Mouse (Mus musculus) urinary bladder, postnatal 25 days (tissue): ENCODE measurements around the gene Rps9.
"Not testable (repeated sequence)": the region's sequence is repeated elsewhere in the genome, so short reads cannot be mapped to it uniquely, and the experiment has no call there.

Experiments used
- DNase-seq: peaks from one replicate; pipeline ENCODE4 v3.0.0; 2022; ENCODE audit warnings: low spot score

The Rps9 gene

GRCm38 (mm10) chr7:3703879-3704441, at the start of gene Rps9:
Rps9 (plus strand) TSS chr7:3703993.
- DNase-seq, result peak; percentile 93

- no peak for DNase-seq
Observed at GRCm38 (mm10) chr7:3656966-3657365, 46.8 kb upstream of the Rps9 start.

GRCm38 (mm10) chr7:3658578-3658977, 45.2 kb upstream of the Rps9 start:
- DNase-seq, result no peak

GRCm38 (mm10) chr7:3664524-3665214, 39.1 kb upstream of the Rps9 start:
- no peak for DNase-seq

- DNase-seq, result peak; percentile 90
Observed at GRCm38 (mm10) chr7:3665215-3666114, 38.3 kb upstream of the Rps9 start, which contains the start of gene Leng1. Leng1 (minus strand) TSS chr7:3665840.

- no peak for DNase-seq
Observed at GRCm38 (mm10) chr7:3666921-3667391, 36.8 kb upstream of the Rps9 start.

GRCm38 (mm10) chr7:3674507-3675227, 29.1 kb upstream of the Rps9 start:
- DNase-seq, result peak; percentile 86

- DNase-seq, result no peak
Observed at GRCm38 (mm10) chr7:3675228-3675548, 28.6 kb upstream of the Rps9 start.

- no peak for DNase-seq
Observed at GRCm38 (mm10) chr7:3676371-3676770, 27.4 kb upstream of the Rps9 start.

- DNase-seq, result peak; percentile 51
Observed at GRCm38 (mm10) chr7:3677342-3677741, 26.5 kb upstream of the Rps9 start, which contains the start of gene Tmc4. Tmc4 (minus strand) TSS chr7:3677553.

GRCm38 (mm10) chr7:3683908-3684550, 19.8 kb upstream of the Rps9 start:
- DNase-seq, result no peak

- no peak for DNase-seq
Observed at GRCm38 (mm10) chr7:3684698-3685097, 19.1 kb upstream of the Rps9 start.

- DNase-seq, result no peak
Observed at GRCm38 (mm10) chr7:3685400-3686187, 18.2 kb upstream of the Rps9 start.

GRCm38 (mm10) chr7:3691919-3692318, 11.9 kb upstream of the Rps9 start:
- no peak for DNase-seq

- no peak for DNase-seq
Observed at GRCm38 (mm10) chr7:3692382-3692986, 11.3 kb upstream of the Rps9 start, which contains the start of gene Tsen34. Tsen34 (plus strand) TSS chr7:3692863.

GRCm38 (mm10) chr7:3692987-3693808, 10.6 kb upstream of the Rps9 start, which contains the start of gene Mboat7:
Mboat7 (minus strand) TSS chr7:3693523.
- peak; percentile 89 for DNase-seq

GRCm38 (mm10) chr7:3693809-3694075, 10.1 kb upstream of the Rps9 start:
- no peak for DNase-seq

- DNase-seq, result peak; percentile 59
Observed at GRCm38 (mm10) chr7:3694076-3694948, 9.5 kb upstream of the Rps9 start.

GRCm38 (mm10) chr7:3694949-3695305, 8.9 kb upstream of the Rps9 start:
- not testable (repeated sequence) for DNase-seq
